Mouse (Mus musculus): ENCODE measurements around the gene Dnase1l2. TPM values are rescaled to one million over a fixed set of nuclear protein-coding genes. Genes with fewer than 3 reads are reported as not detected.
"Not testable (repeated sequence)": the region's sequence is repeated elsewhere in the genome, so short reads cannot be mapped to it uniquely, and the experiment has no call there.

The Dnase1l2 gene
- polyA plus RNA-seq, 1 experiment from 2014 or later = 17.2 TPM

GRCm38 (mm10) chr17:24469910-24470602, 27.2 kb upstream of the Dnase1l2 start, which contains the start of the genes E4f1 and Pgp:
Gene E4f1 (minus strand): TSS chr17:24470313.
Gene Pgp (plus strand): TSS chr17:24470392.
- H3K4me1 ChIP-seq = peaks cover 25% of the 10 kb centered on the region
- peaks cover 15% of the 10 kb centered on the region for H3K36me3 ChIP-seq
- H3K4me2 ChIP-seq (replicated peaks) = peak within 1 kb of the TSS; percentile 96
- H3K27ac ChIP-seq (replicated peaks) = peak within 1 kb of the TSS; percentile 82
- H3K4me3 ChIP-seq (replicated peaks) = peak within 1 kb of the TSS; percentile 84
- ATAC-seq (ENCODE audit: insufficient number of reproducible peaks, low FRiP score, low TSS enrichment, low read depth) = peak; percentile 97
- no peaks in the 10 kb centered on the region for H3K27me3 ChIP-seq
- peak within 1 kb of the TSS; percentile 75 for H3K9ac ChIP-seq
- no peaks in the 10 kb centered on the region for H3K9me3 ChIP-seq (replicated peaks)
- WGBS = 1% methylated on average over 67 of the region's 75 CpGs

DNA sequence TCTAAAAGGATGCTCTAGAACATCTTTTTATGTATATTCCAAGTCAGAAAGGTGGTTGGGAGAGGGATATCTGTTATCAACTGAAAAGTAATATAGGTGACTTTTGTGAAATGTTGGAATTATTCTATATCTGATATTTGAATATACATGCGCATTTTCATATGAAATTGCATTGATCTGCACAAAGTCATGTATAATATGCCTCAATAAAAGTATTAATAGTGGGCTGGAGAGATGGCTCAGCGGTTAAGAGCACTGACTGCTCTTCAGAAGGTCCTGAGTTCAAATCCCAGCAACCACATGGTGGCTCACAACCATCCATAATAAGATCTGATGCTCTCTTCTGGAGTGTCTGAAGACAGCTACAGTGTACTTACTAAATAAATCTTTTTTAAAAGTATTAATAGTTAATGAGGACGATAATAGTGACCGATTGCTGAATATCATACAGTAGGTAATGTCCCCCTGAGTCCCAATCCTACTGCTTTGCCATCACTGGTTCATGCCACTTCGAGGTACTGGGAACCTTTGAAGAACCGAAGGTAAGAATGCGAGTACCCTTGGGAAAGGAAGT, 26.5 kb upstream of the Dnase1l2 start:
- WGBS = 18% methylated on average over 7 of the region's 7 CpGs
- Histone ChIP-seq H3K9me3 (replicated peaks) (no peaks in the 10 kb centered on the region), H3K27me3 (no peaks in the 10 kb centered on the region), H3K4me2 (replicated peaks) (peak overlapping the region; percentile 96), H3K9ac (peak overlapping the region; percentile 43), H3K27ac (replicated peaks) (peak overlapping the region; percentile 82), H3K4me3 (replicated peaks) (peak overlapping the region; percentile 84), H3K36me3 (peaks cover 9% of the 10 kb centered on the region), H3K4me1 (peaks cover 25% of the 10 kb centered on the region)
- ATAC-seq (ENCODE audit: insufficient number of reproducible peaks, low FRiP score, low TSS enrichment, low read depth) = no peak

GRCm38 (mm10) chr17:24468636-24469246, 25.8 kb upstream of the Dnase1l2 start:
- Histone ChIP-seq H3K4me1 (peaks cover 25% of the 10 kb centered on the region), H3K4me2 (replicated peaks) (no peak overlapping the region), H3K27ac (replicated peaks) (no peak overlapping the region), H3K36me3 (peaks cover 3% of the 10 kb centered on the region; the same call in 1 of the 2 replicates), H3K4me3 (replicated peaks) (no peak overlapping the region), H3K27me3 (no peaks in the 10 kb centered on the region), H3K9me3 (replicated peaks) (no peaks in the 10 kb centered on the region), H3K9ac (no peak overlapping the region)
- no peak for ATAC-seq (ENCODE audit: insufficient number of reproducible peaks, low FRiP score, low TSS enrichment, low read depth)
- WGBS = 95% methylated on average over 5 of the region's 5 CpGs

GRCm38 (mm10) chr17:24463374-24464133, 20.6 kb upstream of the Dnase1l2 start:
- H3K36me3 ChIP-seq = no peaks in the 10 kb centered on the region
- H3K27me3 ChIP-seq = no peaks in the 10 kb centered on the region
- H3K9me3 ChIP-seq (replicated peaks) = no peaks in the 10 kb centered on the region
- no peak overlapping the region for H3K9ac ChIP-seq
- H3K4me2 ChIP-seq (replicated peaks) = no peak overlapping the region
- H3K4me3 ChIP-seq (replicated peaks) = no peak overlapping the region
- no peak for ATAC-seq (ENCODE audit: insufficient number of reproducible peaks, low FRiP score, low TSS enrichment, low read depth)
- H3K27ac ChIP-seq (replicated peaks) = no peak overlapping the region
- WGBS = 52% methylated on average over 6 of the region's 6 CpGs
- no peaks in the 10 kb centered on the region for H3K4me1 ChIP-seq

GRCm38 (mm10) chr17:24462932-24463331, 20.0 kb upstream of the Dnase1l2 start:
- Histone ChIP-seq H3K4me2 (replicated peaks) (no peak overlapping the region), H3K9ac (no peak overlapping the region), H3K36me3 (no peaks in the 10 kb centered on the region), H3K27ac (replicated peaks) (no peak overlapping the region), H3K9me3 (replicated peaks) (no peaks in the 10 kb centered on the region), H3K4me1 (no peaks in the 10 kb centered on the region), H3K4me3 (replicated peaks) (no peak overlapping the region), H3K27me3 (no peaks in the 10 kb centered on the region)
- ATAC-seq (ENCODE audit: insufficient number of reproducible peaks, low FRiP score, low TSS enrichment, low read depth) = no peak
- 69% methylated on average over 1 of the region's 1 CpGs for WGBS

- no peak overlapping the region for H3K9ac ChIP-seq
- no peak overlapping the region for H3K27ac ChIP-seq (replicated peaks)
- no peaks in the 10 kb centered on the region for H3K4me1 ChIP-seq
- H3K27me3 ChIP-seq = no peaks in the 10 kb centered on the region
- ATAC-seq (ENCODE audit: insufficient number of reproducible peaks, low FRiP score, low TSS enrichment, low read depth) = no peak
- no peaks in the 10 kb centered on the region for H3K9me3 ChIP-seq (replicated peaks)
- H3K4me3 ChIP-seq (replicated peaks) = no peak overlapping the region
- WGBS = 68% methylated on average over 2 of the region's 2 CpGs
- H3K36me3 ChIP-seq = no peaks in the 10 kb centered on the region
- no peak overlapping the region for H3K4me2 ChIP-seq (replicated peaks)
Measured at GRCm38 (mm10) chr17:24461580-24461979, 18.7 kb upstream of the Dnase1l2 start.

DNA sequence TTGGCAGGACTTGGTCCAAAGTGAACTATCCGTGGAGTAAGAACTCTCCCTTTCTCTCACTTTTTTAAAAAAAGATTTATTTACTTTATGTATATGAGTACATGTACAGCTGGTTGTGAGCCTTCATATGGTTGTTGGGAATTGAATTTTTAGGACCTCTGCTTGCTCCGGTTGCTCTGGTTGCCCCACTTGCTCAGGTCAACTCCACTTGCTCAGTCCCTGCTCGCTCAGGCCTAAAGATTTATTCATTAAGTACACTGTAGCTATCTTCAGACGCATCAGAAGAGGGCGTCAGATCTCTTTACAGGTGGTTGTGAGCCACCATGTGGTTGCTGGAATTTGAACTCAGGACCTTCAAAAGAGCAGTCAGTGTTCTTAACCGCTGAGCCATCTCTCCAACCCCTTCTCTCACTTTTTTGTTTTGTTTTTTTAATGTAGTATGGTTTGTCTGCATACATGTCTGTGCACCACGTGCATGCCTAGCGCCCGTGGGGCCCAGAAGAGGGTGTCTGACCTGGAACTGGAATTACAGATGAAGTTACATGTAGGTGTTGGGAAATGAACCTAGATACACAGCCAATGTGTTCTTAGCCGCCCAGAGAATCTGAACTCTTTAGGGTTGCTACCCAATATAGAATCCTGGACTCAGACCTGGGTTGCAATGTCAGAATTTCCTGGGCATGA, 12.8 kb upstream of the Dnase1l2 start:
- 47% methylated on average over 10 of the region's 10 CpGs for WGBS
- ATAC-seq (ENCODE audit: insufficient number of reproducible peaks, low FRiP score, low TSS enrichment, low read depth) = not testable (repeated sequence)
- peak overlapping the region; percentile 72 for H3K27ac ChIP-seq (replicated peaks)

GRCm38 (mm10) chr17:24454756-24455522, 12.0 kb upstream of the Dnase1l2 start:
- H3K4me2 ChIP-seq (replicated peaks) = peak overlapping the region; percentile 64
- WGBS = under 1% methylated on average over 67 of the region's 67 CpGs

More for the DNA sequence above, 12.8 kb upstream of the Dnase1l2 start:
- peaks cover 12% of the 10 kb centered on the region for H3K36me3 ChIP-seq
- H3K4me1 ChIP-seq = peaks cover 18% of the 10 kb centered on the region; the same call in 1 of the 2 replicates
- not testable (repeated sequence) for H3K27me3 ChIP-seq; H3K9me3 ChIP-seq (replicated peaks); H3K9ac ChIP-seq
- peak overlapping the region; percentile 71 for H3K4me3 ChIP-seq (replicated peaks)
- H3K4me2 ChIP-seq (replicated peaks) = peak overlapping the region; percentile 42

GRCm38 (mm10) chr17:24454218-24454755, 11.4 kb upstream of the Dnase1l2 start:
- no peaks in the 10 kb centered on the region for H3K27me3 ChIP-seq
- H3K36me3 ChIP-seq = peaks cover 24% of the 10 kb centered on the region
- ATAC-seq (ENCODE audit: insufficient number of reproducible peaks, low FRiP score, low TSS enrichment, low read depth) = no peak
- no peaks in the 10 kb centered on the region for H3K9me3 ChIP-seq (replicated peaks)
- H3K27ac ChIP-seq (replicated peaks) = peak overlapping the region; percentile 98
- H3K4me1 ChIP-seq = peaks cover 18% of the 10 kb centered on the region; the same call in 1 of the 2 replicates
- H3K4me2 ChIP-seq (replicated peaks) = peak overlapping the region; percentile 64
- 2% methylated on average over 14 of the region's 14 CpGs for WGBS
- peak overlapping the region; percentile 90 for H3K9ac ChIP-seq
- peak overlapping the region; percentile 71 for H3K4me3 ChIP-seq (replicated peaks)

More at GRCm38 (mm10) chr17:24454756-24455522, 12.0 kb upstream of the Dnase1l2 start:
- ATAC-seq (ENCODE audit: insufficient number of reproducible peaks, low FRiP score, low TSS enrichment, low read depth) = peak; percentile 93
- H3K9ac ChIP-seq = peak overlapping the region; percentile 90
- peaks cover 17% of the 10 kb centered on the region for H3K36me3 ChIP-seq
- peak overlapping the region; percentile 98 for H3K27ac ChIP-seq (replicated peaks)
- peak overlapping the region; percentile 71 for H3K4me3 ChIP-seq (replicated peaks)
- peaks cover 18% of the 10 kb centered on the region; the same call in 1 of the 2 replicates for H3K4me1 ChIP-seq
- no peaks in the 10 kb centered on the region for H3K9me3 ChIP-seq (replicated peaks)
- H3K27me3 ChIP-seq = no peaks in the 10 kb centered on the region

DNA sequence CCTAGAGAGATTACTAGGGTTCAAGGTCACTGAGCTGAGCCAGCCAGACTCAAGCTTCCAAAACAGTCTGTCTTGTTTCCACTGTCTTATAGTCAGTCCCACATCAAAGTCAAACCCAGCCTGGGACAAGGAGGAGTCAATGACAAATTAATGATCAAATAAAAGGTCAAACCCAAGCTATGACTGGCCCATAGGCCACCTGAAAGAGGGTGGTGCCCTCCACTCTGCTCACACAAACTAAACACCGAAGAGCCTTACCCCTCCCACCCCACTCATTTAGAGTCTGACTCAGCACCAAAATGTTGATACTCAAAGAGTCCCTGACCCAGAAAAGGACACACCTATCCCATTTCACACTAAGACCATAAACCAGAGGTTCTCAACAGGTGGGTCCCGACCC, 10.5 kb upstream of the Dnase1l2 start:
- WGBS = 84% methylated on average over 2 of the region's 2 CpGs
- H3K27ac ChIP-seq (replicated peaks) = no peak overlapping the region
- H3K27me3 ChIP-seq = no peaks in the 10 kb centered on the region
- ATAC-seq (ENCODE audit: insufficient number of reproducible peaks, low FRiP score, low TSS enrichment, low read depth) = no peak
- no peaks in the 10 kb centered on the region for H3K9me3 ChIP-seq (replicated peaks)
- H3K4me3 ChIP-seq (replicated peaks) = no peak overlapping the region; the same call in 1 of the 2 replicates
- peaks cover 18% of the 10 kb centered on the region; the same call in 1 of the 2 replicates for H3K4me1 ChIP-seq
- H3K36me3 ChIP-seq = peaks cover 33% of the 10 kb centered on the region
- H3K9ac ChIP-seq = no peak overlapping the region
- H3K4me2 ChIP-seq (replicated peaks) = peak overlapping the region; percentile 64

All from embryonic facial prominence, embryonic 15.5 days (tissue).